Mouse (Mus musculus) cerebellum, adult 8-10 months (tissue): ENCODE measurements at regions not wholly inside any gene's neighbourhood (a gene's known extent, or its start where the extent isn't known, plus 50 kb on each side); places are given as distances from the start of the nearest gene placed in this dataset.

Experiments used
- DNase-seq: peaks from one replicate; pipeline ENCODE4 v3.0.0; 2022

GRCm38 (mm10) chr9:32815473-32815872, 179.5 kb downstream of the Ets1 start:
- no peak for DNase-seq

DNA sequence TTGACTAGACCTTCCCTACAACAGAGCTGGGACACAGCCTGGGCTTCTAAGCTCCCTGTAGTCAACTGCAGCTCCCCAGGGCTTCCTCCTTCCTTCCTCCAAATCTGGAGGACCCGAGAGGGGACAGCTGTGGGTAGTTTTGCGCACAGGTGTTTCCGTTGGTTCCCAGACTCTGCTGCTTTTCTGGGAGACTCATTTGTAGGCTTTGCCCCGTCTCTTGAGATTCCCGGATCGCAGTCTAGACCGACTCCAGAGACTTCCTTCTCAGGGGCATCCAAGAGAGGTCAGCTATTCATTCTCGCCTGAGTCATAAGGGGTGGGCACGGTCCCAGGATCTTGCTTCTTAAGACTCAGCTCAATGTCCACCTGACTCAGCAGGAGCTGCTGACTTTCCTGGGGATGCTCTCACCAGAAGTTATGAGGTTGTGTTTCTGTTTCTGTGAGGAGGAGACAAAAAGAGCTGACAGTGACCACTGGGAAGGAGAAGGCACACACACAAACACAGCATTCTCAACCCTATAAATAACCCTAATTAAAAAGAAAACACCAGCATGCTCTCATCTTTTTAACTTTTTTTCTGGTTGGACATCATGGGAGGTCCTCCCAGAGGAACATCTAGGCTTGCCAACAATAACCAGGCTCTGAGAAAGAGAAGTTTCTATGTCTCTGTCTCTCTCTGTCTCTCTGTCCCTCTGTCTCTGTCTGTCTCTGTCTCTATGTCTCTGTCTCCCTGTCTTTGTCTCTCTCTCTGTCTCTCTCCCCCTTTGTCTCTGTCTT, 180.8 kb downstream of the Ets1 start:
- DNase-seq, result no peak

DNA sequence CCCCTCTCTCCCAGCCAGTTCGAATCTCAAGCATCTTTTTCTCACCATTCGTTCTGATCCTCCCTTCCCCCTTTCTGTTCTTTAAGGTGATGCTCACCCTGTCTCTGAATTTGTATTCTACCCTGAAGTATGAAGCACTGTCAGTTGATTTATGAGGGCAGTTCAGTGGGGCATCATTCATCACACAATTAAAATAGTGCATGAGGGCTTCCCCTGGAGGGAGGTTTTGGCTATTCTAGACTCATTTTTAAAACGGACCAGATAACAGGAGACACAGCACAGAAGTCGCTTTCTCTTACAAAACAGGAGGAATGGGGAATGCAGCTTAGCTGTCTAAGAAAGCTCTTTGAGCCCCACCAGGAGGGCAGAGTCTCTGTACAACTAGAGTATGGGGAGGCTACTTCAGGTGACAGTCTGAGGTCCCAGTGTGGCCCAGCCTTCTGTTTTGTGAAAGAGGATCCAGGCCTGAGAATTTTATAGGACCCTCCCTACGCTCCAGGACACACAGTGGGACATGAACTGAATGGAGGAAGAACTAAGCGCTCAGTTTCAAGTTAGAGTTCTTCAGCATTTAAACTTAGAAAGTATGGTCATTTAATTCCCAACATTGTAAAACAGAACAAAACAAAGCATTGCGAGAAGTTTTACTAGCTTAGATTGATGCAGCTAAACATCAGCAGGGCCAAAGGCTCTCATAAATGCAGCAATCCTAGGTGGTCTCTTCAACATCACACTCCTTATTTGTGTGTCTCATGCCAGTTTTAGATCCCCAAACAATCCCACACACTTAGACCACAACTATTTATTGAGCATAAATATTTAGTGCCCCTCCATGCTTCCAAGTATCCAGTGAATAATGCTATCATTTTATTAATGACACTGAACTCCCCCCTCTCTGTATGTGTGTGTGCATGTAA, 181.7 kb downstream of the Ets1 start:
- DNase-seq, result no peak

- DNase-seq, result no peak
These were observed 187.6 kb downstream of the Ets1 start for GRCm38 (mm10) chr9:32823439-32824133.

GRCm38 (mm10) chr9:32824134-32824531, 188.1 kb downstream of the Ets1 start:
- DNase-seq, result no peak

- no peak for DNase-seq
These were observed 194.4 kb downstream of the Ets1 start for GRCm38 (mm10) chr9:32830268-32830891.

DNA sequence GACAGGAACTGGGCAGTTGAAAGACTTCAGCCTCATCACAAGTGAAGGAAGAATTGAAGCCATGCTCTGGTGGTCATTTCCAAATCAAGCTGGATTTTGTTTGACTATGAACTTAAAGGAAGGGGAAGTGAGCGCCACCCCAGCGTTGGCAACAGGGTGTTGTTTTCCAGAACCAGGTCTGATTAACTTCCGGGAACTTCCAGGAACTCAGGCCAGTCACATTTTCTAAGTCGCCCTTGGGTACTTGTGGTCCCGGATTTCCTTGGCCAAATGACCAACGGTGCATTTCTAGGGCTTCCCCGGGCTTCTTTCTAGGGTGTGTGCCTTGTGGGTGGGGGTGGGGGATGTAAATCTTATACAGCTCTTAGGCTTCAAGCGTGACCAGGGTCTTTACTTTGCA, 197.4 kb downstream of the Ets1 start:
- DNase-seq, result no peak

- no peak for DNase-seq
These were observed 199.0 kb downstream of the Ets1 start for GRCm38 (mm10) chr9:32834751-32835625.

DNA sequence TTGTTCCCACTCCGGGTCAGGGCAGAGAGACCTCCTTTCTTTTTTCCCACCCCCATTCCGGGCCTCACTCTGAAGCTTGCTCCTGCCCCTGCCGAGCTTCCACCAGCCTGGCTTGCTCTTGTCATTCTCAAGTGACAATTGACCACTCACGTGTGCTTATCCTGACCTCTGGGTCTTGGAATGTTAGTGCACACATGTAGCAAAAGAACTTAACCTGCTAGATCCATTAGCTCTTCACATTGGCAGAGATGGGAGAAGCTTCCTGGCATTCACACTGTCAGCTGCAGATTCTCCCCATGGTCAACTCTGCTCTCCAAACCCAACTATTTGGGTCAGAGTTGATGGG, 199.6 kb downstream of the Ets1 start:
- DNase-seq, result no peak

GRCm38 (mm10) chr9:32836371-32836770, 200.3 kb downstream of the Ets1 start:
- no peak for DNase-seq

DNA sequence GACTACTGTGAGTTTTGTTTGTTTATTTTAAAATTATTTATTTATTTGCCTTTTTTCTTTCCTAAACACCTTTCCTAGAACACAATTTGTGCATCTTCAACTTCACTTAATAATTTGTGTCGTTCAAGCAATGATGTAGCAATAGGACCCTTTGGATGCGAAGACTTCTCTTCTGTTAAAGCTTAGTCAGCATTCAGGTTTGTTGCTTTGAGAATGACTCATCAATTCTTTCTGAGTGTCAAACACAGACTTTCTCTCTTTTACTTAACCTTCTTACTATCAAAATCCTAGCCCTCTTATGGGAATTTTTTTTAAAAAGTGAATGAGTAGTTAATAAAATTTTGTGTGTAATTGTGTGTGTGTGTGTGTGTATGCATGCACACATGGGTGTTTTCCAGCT, 211.3 kb downstream of the Ets1 start:
- DNase-seq, result no peak

DNA sequence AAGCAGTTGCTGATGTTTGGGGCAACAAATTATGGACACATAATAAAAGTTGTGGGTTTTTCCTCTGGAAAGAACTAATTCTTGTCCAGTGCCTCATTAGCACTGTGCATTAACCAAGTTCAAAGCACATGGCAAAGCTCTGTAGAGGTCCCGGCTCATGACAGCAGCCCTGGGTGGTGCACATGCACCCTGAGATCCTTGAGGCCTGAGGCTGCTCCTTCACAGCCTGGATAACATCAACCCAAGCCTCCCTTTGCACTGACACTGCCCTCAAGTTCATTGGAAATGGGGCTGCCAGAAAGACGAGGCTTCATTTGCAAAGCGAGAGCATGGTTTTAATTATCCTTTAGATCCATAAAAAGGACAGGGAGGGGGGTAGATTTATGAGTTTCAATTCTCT, 216.3 kb downstream of the Ets1 start:
- no peak for DNase-seq

GRCm38 (mm10) chr9:32863286-32863685, 227.3 kb downstream of the Ets1 start:
- no peak for DNase-seq

GRCm38 (mm10) chr9:32868936-32869335, 232.9 kb downstream of the Ets1 start:
- no peak for DNase-seq

DNA sequence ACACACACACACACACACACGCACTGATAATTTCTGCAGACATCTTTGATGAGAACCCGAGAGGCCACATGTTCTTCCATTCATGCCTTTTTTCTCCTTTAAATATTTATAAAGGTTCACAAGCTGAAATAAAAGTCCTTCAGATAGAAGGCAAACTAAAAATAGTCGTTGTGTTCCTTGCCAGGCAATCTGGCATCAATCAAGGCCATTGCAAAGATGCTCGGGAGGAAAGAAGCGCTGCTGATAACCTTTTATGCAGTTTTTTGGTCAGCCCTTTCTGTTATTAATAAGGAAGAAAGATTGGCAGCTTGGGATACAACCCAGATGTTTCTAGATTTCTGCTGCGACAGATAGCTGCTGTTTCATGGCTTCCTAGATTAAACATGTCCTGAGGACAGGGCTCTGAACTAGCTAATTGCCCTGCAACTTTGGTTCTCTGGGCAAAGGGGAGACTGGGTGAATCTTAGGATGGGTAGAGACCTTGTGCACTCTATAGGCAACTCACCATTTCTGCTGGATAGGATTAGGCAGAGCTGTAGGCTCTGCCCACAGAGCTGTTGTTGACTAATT, 238.4 kb downstream of the Ets1 start:
- DNase-seq, result no peak

- DNase-seq, result no peak
These were observed 247.0 kb downstream of the Ets1 start for GRCm38 (mm10) chr9:32882819-32883587.

GRCm38 (mm10) chr9:32886008-32886650, 250.1 kb downstream of the Ets1 start:
- DNase-seq, result no peak

- DNase-seq, result no peak
These were observed 263.8 kb downstream of the Ets1 start for GRCm38 (mm10) chr9:32899801-32900200.

DNA sequence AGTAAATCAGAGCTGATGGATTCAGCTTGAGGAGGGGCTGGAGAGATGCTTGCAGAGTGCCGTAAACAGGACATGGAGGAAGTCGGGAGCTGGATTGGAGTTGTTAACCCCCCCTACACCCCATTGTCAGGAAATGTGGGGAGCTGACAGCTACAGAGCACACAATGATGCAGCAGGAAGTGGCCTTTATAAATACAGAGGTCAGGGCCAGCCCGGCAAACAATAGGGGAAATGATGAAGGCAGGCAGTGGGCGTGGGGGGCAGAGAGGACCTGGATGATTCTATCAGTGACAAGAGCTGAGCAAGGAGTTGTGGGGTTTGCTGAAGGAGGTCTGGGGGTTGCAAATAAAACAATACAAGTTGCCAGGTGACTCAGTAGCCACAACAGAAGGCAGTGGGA, 265.3 kb downstream of the Ets1 start:
- DNase-seq, result no peak

DNA sequence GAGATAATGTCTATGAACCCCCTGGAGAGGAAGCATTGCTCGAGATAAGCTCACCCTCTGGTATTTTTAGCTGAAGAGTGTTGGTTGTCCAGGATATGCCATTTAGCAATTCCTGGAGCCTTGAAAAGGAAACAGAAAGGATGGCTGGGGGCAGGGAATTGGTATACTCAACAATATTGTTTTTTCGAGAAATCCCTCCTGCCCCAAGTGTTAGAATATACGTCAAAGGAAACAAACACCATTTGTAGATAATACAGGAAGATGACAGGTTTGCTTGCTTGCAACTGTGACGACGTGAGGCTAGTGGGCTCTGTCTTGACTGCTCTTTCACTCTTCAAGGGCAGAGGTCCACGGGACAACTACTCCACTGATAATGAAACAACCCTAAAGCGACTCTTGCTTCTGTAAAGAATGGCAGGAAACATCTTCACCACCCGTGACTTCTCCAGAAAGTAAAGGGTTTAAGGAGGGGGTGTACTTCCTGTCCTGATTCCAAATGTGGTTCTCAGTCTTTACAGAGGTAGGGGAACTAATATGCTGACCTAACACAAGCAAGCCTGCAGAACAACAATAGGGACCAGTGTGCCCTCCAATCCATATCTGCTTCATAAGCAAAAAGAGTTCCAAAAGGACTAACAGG, 270.3 kb downstream of the Ets1 start:
- no peak for DNase-seq
